Mouse (Mus musculus) intestine, postnatal 0 days (tissue): ENCODE measurements at regions not wholly inside any gene's neighbourhood (a gene's known extent, or its start where the extent isn't known, plus 50 kb on each side); places are given as distances from the start of the nearest gene placed in this dataset.

ENCODE experiments used
- ATAC-seq: fragments of 200-750 bp; cut with Nextera tagmentation; 2 replicates; pipeline ENCODE4 v1.8.0; 2017; ENCODE audit warnings: mild to moderate bottlenecking, moderate TSS enrichment, moderate library complexity
- H3K27ac ChIP-seq: fragments of 300-500 bp; sonication (generic); 2 replicates; pipeline ENCODE4 v1.5.1; 2014; ENCODE audit warnings: mild to moderate bottlenecking, low read depth, low read length, moderate library complexity
- H3K27me3 ChIP-seq: fragments of 300-500 bp; sonication (generic); replicated peaks from 2 replicates; pipeline ENCODE4 v1.6.1; 2014; ENCODE audit warnings: low read length, mixed read lengths; ENCODE audit not compliant: control insufficient read depth, insufficient read depth
- H3K36me3 ChIP-seq: fragments of 300-500 bp; sonication (generic); 2 replicates; pipeline ENCODE4 v1.6.1; 2014; ENCODE audit warnings: mild to moderate bottlenecking, moderate library complexity; ENCODE audit not compliant: control insufficient read depth, insufficient read depth
- H3K4me1 ChIP-seq: fragments of 300-500 bp; sonication (generic); replicated peaks from 2 replicates; pipeline ENCODE4 v1.6.1; 2014; ENCODE audit warnings: antibody characterized with exemption, low read length, mixed read lengths; ENCODE audit not compliant: control insufficient read depth, insufficient read depth
- H3K4me2 ChIP-seq: fragments of 300-500 bp; sonication (generic); replicated peaks from 2 replicates; pipeline ENCODE4 v1.6.1; 2014; ENCODE audit warnings: low read depth, mild to moderate bottlenecking, moderate library complexity
- H3K4me3 ChIP-seq: fragments of 300-500 bp; sonication (generic); 2 replicates; pipeline ENCODE4 v1.5.1; 2014; ENCODE audit warnings: low read depth, low read length
- H3K9ac ChIP-seq: fragments of 300-500 bp; sonication (generic); 2 replicates; pipeline ENCODE4 v1.6.1; 2014; ENCODE audit warnings: mild to moderate bottlenecking, low read depth, low read length
- H3K9me3 ChIP-seq: fragments of 300-500 bp; sonication (generic); 2 replicates; pipeline ENCODE4 v1.6.1; 2016; ENCODE audit warnings: mixed run types; ENCODE audit not compliant: control insufficient read depth
- CTCF ChIP-seq: sonication (generic); IDR thresholded peaks from 2 replicates; pipeline ENCODE4 v1.5.1; 2016; ENCODE audit warnings: low read depth, mild to moderate bottlenecking, control low read depth, antibody characterized with exemption, moderate library complexity
- WGBS: fragments of 180-500 bp; shearing (Covaris S2); extraction: QIAGEN DNeasy Blood & Tissue Kit; methylation state at CpG from one replicate; pipeline ENCODE4 v1.1.7; 2014; 5-methylcytosine and 5-hydroxymethylcytosine counted together

DNA sequence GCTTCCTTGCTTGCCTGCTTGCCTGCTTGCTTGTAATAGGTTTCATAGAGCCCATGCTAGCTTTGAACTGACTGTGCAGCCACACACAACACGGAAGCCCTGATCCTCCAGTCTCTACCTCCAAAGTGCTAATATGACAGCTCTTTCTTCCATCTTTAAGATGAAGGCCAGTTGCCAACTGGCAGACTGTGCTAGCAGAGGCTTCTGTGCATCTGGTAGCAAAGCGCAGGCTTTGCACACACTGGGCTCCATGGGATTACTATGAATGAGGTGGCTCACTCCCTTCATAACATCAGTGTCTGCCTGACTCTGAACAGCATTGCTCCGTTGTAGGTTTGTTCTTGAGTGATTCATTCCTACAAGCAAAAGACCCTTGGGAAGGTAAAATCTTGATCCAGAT is 107.9 kb upstream of the Tmc3 start:
- H3K4me1 ChIP-seq, result peaks cover 3% of the 10 kb centered on the region
- no peak for ATAC-seq
- no peaks in the 10 kb centered on the region for H3K27me3 ChIP-seq
- no peak overlapping the region for H3K4me3 ChIP-seq
- no peak overlapping the region for H3K4me2 ChIP-seq
- no peaks in the 10 kb centered on the region for H3K36me3 ChIP-seq
- H3K9ac ChIP-seq, result no peak overlapping the region
- WGBS, result 77% methylated on average over 3 of the region's 3 CpGs
- no peak for TF ChIP-seq CTCF
- H3K9me3 ChIP-seq, result no peaks in the 10 kb centered on the region
- H3K27ac ChIP-seq, result no peak overlapping the region

DNA sequence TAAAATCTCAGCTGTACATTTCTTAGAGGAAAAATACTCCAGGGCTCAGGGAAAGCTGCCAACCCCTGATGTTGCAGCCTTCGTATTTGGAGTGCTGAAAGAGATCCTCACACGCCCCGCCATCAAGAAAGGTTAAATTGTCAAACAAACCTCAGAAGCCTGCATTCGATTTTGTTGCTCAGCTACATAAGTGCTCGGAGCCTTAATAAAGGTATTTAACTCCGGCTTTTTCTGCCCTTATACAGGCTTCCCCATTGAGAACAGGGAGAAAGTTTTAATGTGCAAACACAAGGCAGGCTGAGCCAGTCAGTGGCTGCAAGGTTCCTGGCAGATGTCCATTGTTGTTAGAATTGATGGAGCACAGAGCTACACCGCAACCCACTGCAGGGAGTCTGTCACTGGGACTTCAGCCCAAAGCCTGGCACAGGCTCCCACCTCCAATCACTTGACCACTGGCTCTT is 107.0 kb upstream of the Tmc3 start:
- H3K4me3 ChIP-seq, result no peak overlapping the region
- TF ChIP-seq CTCF, result no peak
- no peak overlapping the region for H3K27ac ChIP-seq
- H3K9ac ChIP-seq, result no peak overlapping the region
- H3K4me1 ChIP-seq, result peaks cover 3% of the 10 kb centered on the region
- WGBS, result 44% methylated on average over 7 of the region's 7 CpGs
- no peak for ATAC-seq
- H3K9me3 ChIP-seq, result no peaks in the 10 kb centered on the region
- no peak overlapping the region for H3K4me2 ChIP-seq
- H3K27me3 ChIP-seq, result no peaks in the 10 kb centered on the region
- no peaks in the 10 kb centered on the region for H3K36me3 ChIP-seq

DNA sequence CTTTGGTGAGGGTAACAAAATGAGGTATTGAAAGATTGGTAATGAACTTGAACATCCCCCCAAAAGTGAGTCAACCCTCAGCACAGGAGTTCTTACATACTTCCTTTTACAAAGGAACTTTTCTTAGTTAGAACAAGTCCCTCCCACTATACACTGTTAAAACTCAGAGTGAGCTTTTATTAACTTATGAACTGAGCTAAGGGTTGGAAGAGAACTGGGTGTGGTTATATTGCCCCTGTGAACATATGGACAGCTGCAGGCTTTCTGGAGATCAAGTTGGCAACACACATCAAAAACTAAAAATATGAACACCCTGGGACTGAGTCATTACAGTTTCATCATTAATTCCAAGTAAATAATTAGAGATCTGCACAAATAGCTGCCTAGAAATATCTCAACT is 103.1 kb upstream of the Tmc3 start:
- Histone ChIP-seq H3K4me1 (no peaks in the 10 kb centered on the region), H3K36me3 (no peaks in the 10 kb centered on the region), H3K27me3 (no peaks in the 10 kb centered on the region), H3K9me3 (no peaks in the 10 kb centered on the region), H3K4me3 (no peak overlapping the region), H3K4me2 (no peak overlapping the region), H3K27ac (no peak overlapping the region), H3K9ac (no peak overlapping the region)
- no peak for TF ChIP-seq CTCF
- no peak; the same call in 1 of the 2 replicates for ATAC-seq

DNA sequence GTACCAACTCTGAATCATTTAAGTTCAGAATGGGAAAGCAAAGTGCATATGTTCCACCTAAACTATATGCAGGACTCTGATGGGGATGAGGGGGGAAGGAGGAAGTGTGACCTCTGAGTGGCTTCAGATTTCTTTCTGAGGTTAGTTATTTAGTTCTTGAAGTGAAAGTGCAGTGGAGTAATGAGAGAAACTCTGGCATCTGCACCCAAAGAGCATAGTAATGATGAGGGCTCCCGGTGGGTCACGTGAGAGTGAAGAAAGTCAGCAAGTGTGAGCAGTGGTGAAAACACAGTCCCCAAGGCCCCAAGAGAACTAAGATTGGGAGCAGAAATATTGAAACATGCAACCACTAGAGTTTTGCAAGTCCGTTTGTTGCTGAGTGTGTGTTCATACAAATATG is 102.5 kb upstream of the Tmc3 start:
- no peak for TF ChIP-seq CTCF
- WGBS, result 67% methylated on average over 3 of the region's 3 CpGs
- H3K9me3 ChIP-seq, result no peaks in the 10 kb centered on the region
- H3K36me3 ChIP-seq, result no peaks in the 10 kb centered on the region
- no peak overlapping the region for H3K9ac ChIP-seq
- no peak overlapping the region for H3K27ac ChIP-seq
- H3K4me2 ChIP-seq, result no peak overlapping the region
- no peaks in the 10 kb centered on the region for H3K4me1 ChIP-seq
- no peak for ATAC-seq
- H3K27me3 ChIP-seq, result no peaks in the 10 kb centered on the region
- no peak overlapping the region for H3K4me3 ChIP-seq

- ATAC-seq, result no peak
- no peaks in the 10 kb centered on the region for H3K36me3 ChIP-seq
- no peaks in the 10 kb centered on the region for H3K4me1 ChIP-seq
- no peaks in the 10 kb centered on the region for H3K27me3 ChIP-seq
- TF ChIP-seq CTCF, result no peak
- no peak overlapping the region for H3K4me3 ChIP-seq
- H3K9me3 ChIP-seq, result no peaks in the 10 kb centered on the region
- no peak overlapping the region for H3K4me2 ChIP-seq
- no peak overlapping the region for H3K9ac ChIP-seq
- WGBS, result 32% methylated on average over 7 of the region's 7 CpGs
- no peak overlapping the region for H3K27ac ChIP-seq
Measured at GRCm38 (mm10) chr7:83482671-83483304, 101.9 kb upstream of the Tmc3 start.

GRCm38 (mm10) chr7:83486156-83486750 is 98.5 kb upstream of the Tmc3 start:
- no peak overlapping the region for H3K9ac ChIP-seq
- H3K4me2 ChIP-seq, result no peak overlapping the region
- TF ChIP-seq CTCF, result no peak
- no peak overlapping the region for H3K27ac ChIP-seq
- no peaks in the 10 kb centered on the region for H3K36me3 ChIP-seq
- ATAC-seq, result no peak
- no peaks in the 10 kb centered on the region for H3K4me1 ChIP-seq
- no peaks in the 10 kb centered on the region for H3K9me3 ChIP-seq
- H3K4me3 ChIP-seq, result no peak overlapping the region
- H3K27me3 ChIP-seq, result no peaks in the 10 kb centered on the region
- 55% methylated on average over 2 of the region's 2 CpGs for WGBS

DNA sequence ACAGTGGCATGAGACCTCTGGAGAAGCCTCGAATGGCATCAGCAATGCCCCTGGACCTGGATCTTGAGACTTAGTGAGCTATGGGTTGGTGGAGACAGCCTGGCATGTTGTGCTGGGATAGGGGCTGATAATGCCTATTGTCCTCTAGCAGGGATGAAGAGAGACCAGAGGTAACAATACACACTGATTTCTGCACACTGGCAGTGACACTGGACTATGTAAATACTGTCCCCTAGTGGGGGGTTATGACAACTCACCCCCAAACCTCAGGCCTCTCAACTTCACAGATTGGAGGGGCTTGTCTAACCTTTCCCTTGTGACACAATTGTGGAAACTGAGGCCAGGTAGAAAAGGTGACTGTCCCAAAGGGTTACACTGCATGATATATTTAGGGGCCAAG is 94.9 kb upstream of the Tmc3 start:
- H3K4me2 ChIP-seq, result no peak overlapping the region
- WGBS, result 87% methylated on average over 1 of the region's 1 CpGs
- no peaks in the 10 kb centered on the region for H3K4me1 ChIP-seq
- H3K9ac ChIP-seq, result no peak overlapping the region
- no peaks in the 10 kb centered on the region for H3K36me3 ChIP-seq
- no peak overlapping the region for H3K27ac ChIP-seq
- ATAC-seq, result no peak
- H3K27me3 ChIP-seq, result no peaks in the 10 kb centered on the region
- TF ChIP-seq CTCF, result peak; percentile 94
- H3K9me3 ChIP-seq, result no peaks in the 10 kb centered on the region
- H3K4me3 ChIP-seq, result no peak overlapping the region
